Mouse (Mus musculus): ENCODE measurements at regions not wholly inside any gene's neighbourhood (a gene's known extent, or its start where the extent isn't known, plus 50 kb on each side); places are given as distances from the start of the nearest gene placed in this dataset.

- TF ChIP-seq POLR2A (IDR thresholded peaks at IDR 0.05; ENCODE audit: borderline replicate concordance, insufficient read depth, low read length) (no peak), CTCF (IDR thresholded peaks at IDR 0.05; ENCODE audit: borderline replicate concordance, insufficient read depth, low read depth, low read length) (no peak)
Measured at GRCm38 (mm10) chrX:163812431-163812830, 51.3 kb upstream of the Rnf138rt1 start.

Measured in cerebellum, adult 2 months (tissue).